Mouse (Mus musculus): Measurements from ENCODE around the gene Rnf187. TPM values are rescaled to one million over a fixed set of nuclear protein-coding genes. Genes with fewer than 3 reads are reported as not detected.

Rnf187 gene
- polyA plus RNA-seq, 1 experiment from 2014 or later: 601 TPM

GRCm38 (mm10) chr11:58978027-58978705 lies 39.5 kb upstream of the Rnf187 start, which contains the start of gene Trim11:
TSS of gene Trim11 (plus strand) at chr11:58978093.
- Histone ChIP-seq H3K27me3 (no peaks in the 10 kb centered on the region), H3K9ac (peak within 1 kb of the TSS; percentile 96), H3K4me1 (replicated peaks) (peaks cover 68% of the 10 kb centered on the region), H3K4me3 (peak within 1 kb of the TSS; percentile 99), H3K36me3 (peaks cover 24% of the 10 kb centered on the region), H3K9me3 (no peaks in the 10 kb centered on the region), H3K27ac (replicated peaks) (peak within 1 kb of the TSS; percentile 64), H3K4me2 (peak within 1 kb of the TSS; percentile 100)
- WGBS: under 1% methylated on average over 64 of the region's 64 CpGs
- peak; percentile 90 for ATAC-seq (ENCODE audit: low read depth)

DNA sequence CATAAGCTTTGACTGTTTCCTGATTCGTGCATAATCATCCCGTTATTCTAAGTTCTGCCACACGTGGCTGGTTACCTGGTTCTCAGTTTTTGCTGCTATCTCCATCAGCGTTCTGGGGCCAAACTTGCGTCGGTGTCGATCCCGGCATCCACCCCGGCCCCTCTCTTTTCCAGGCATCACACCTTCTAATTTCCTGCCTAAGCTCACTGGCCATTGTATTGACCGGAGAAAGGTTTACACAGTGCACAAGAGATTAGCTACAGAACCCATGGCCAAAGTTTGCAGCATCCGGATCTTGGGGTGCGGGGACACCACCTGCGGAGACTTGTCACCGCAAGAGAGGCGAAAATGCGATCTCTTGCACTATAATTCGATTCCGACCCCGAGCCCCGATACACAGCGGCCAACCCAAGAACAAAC lies 38.9 kb upstream of the Rnf187 start:
- peak overlapping the region; percentile 99 for H3K4me3 ChIP-seq
- H3K4me2 ChIP-seq: peak overlapping the region; percentile 100
- H3K9ac ChIP-seq: peak overlapping the region; percentile 96
- peaks cover 19% of the 10 kb centered on the region for H3K36me3 ChIP-seq
- H3K27ac ChIP-seq (replicated peaks): peak overlapping the region; percentile 64
- no peaks in the 10 kb centered on the region for H3K9me3 ChIP-seq
- peaks cover 68% of the 10 kb centered on the region for H3K4me1 ChIP-seq (replicated peaks)
- peak; percentile 18; the same call in 1 of the 2 replicates for ATAC-seq (ENCODE audit: low read depth)
- under 1% methylated on average over 21 of the region's 21 CpGs for whole genome bisulfite sequencing
- no peaks in the 10 kb centered on the region for H3K27me3 ChIP-seq

DNA sequence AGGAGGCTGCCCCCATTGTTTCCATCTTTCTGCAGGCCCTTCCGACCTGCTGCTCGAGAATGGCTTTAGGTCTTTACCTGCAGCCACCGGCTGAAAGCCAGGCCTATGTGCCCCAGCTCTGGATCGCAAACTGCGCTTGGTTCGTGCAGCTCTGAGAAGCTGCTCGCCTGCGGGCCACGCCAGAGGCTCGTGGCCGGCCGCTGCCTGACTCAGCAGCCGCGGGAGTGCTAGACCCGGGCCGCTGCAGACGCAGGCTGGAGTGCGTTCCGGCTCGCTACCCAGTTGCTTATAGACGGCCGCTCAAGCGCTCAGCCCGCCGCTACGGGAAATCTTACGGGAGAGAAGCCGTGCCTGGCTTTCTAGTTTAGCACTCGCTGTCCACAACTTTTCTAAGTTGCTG lies 38.4 kb upstream of the Rnf187 start:
- no peaks in the 10 kb centered on the region for H3K9me3 ChIP-seq
- H3K9ac ChIP-seq: peak overlapping the region; percentile 96
- 0 out of 2 replicates have a peak, but pooled peaks have one; percentile 7 for ATAC-seq (ENCODE audit: low read depth)
- peaks cover 67% of the 10 kb centered on the region for H3K4me1 ChIP-seq (replicated peaks)
- H3K27me3 ChIP-seq: no peaks in the 10 kb centered on the region
- WGBS: under 1% methylated on average over 29 of the region's 29 CpGs
- peaks cover 16% of the 10 kb centered on the region for H3K36me3 ChIP-seq
- peak overlapping the region; percentile 99 for H3K4me3 ChIP-seq
- peak overlapping the region; percentile 64 for H3K27ac ChIP-seq (replicated peaks)
- peak overlapping the region; percentile 100 for H3K4me2 ChIP-seq

- Histone ChIP-seq H3K36me3 (peaks cover 22% of the 10 kb centered on the region), H3K9ac (no peak overlapping the region), H3K9me3 (no peaks in the 10 kb centered on the region), H3K4me1 (replicated peaks) (peaks cover 40% of the 10 kb centered on the region), H3K27ac (replicated peaks) (no peak overlapping the region), H3K4me3 (no peak overlapping the region), H3K27me3 (no peaks in the 10 kb centered on the region), H3K4me2 (no peak overlapping the region)
- 87% methylated on average over 3 of the region's 3 CpGs for WGBS
- no peak for ATAC-seq (ENCODE audit: low read depth)
These were observed 35.7 kb upstream of the Rnf187 start for GRCm38 (mm10) chr11:58974414-58974813.

DNA sequence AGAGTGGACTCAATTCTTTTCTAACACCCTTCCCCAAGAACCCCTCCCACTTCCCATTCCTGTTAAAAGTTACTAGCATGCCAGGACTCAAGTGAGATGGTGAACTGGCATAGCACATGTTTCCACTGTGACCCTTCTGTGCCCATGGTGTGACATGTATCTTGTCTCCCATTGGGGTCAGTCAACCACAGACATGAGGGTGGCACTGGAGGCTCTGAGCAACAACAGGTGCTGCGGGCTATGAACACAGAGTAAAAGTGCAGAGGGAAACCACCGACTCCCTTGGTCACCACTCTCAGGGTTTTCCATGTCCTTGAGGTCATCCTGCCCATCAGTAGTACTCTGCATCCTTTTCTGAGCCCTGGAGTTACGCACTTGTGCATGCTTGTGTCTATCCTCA lies 33.1 kb upstream of the Rnf187 start:
- Histone ChIP-seq H3K4me3 (no peak overlapping the region), H3K9me3 (no peaks in the 10 kb centered on the region), H3K4me1 (replicated peaks) (peaks cover 25% of the 10 kb centered on the region), H3K27me3 (no peaks in the 10 kb centered on the region), H3K27ac (replicated peaks) (no peak overlapping the region), H3K4me2 (no peak overlapping the region), H3K9ac (no peak overlapping the region), H3K36me3 (peaks cover 31% of the 10 kb centered on the region)
- 95% methylated on average over 3 of the region's 3 CpGs for WGBS
- ATAC-seq (ENCODE audit: low read depth): no peak

DNA sequence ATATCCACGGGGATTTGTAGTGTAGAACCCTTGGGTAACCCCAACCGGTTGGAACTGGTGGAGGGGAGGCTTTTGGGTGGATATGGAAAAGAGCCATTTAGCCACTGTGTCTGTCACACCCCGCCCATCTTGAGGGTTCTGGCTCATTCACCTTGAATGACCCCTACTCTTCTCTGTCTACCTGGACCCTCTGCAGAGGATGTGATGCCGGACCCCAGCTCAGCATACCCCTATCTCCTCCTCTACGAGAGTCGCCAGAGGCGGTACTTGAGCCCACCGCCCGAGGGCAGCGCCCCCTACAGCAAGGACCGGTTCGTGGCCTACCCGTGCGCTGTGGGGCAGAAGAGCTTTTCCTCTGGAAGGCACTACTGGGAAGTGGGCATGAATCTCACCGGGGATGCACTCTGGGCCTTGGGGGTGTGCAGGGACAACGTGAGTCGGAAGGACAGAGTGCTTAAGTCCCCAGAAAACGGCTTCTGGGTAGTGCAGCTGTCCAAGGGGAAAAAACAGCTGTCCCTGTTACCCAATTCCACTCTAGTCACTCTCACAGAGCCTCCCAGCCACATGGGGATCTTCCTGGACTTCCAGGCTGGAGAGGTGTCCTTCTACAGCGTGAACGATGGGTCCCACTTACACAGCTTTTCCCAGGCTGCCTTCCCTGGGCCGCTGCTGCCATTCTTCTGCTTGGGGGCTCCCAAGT lies 32.3 kb upstream of the Rnf187 start:
- Histone ChIP-seq H3K4me1 (replicated peaks) (peaks cover 22% of the 10 kb centered on the region), H3K9me3 (no peaks in the 10 kb centered on the region), H3K4me2 (no peak overlapping the region), H3K27me3 (no peaks in the 10 kb centered on the region), H3K4me3 (no peak overlapping the region), H3K27ac (replicated peaks) (no peak overlapping the region), H3K36me3 (peaks cover 31% of the 10 kb centered on the region), H3K9ac (no peak overlapping the region)
- WGBS: 89% methylated on average over 21 of the region's 21 CpGs
- ATAC-seq (ENCODE audit: low read depth): no peak

- peaks cover 18% of the 10 kb centered on the region for H3K4me1 ChIP-seq (replicated peaks)
- no peak for ATAC-seq (ENCODE audit: low read depth)
- no peaks in the 10 kb centered on the region for H3K27me3 ChIP-seq
- H3K9me3 ChIP-seq: no peaks in the 10 kb centered on the region
- H3K4me3 ChIP-seq: no peak overlapping the region
- H3K27ac ChIP-seq (replicated peaks): no peak overlapping the region
- H3K4me2 ChIP-seq: no peak overlapping the region
- H3K36me3 ChIP-seq: peaks cover 29% of the 10 kb centered on the region
- H3K9ac ChIP-seq: no peak overlapping the region
- 80% methylated on average over 6 of the region's 6 CpGs for WGBS
These were observed 30.9 kb upstream of the Rnf187 start for GRCm38 (mm10) chr11:58969659-58970058.

DNA sequence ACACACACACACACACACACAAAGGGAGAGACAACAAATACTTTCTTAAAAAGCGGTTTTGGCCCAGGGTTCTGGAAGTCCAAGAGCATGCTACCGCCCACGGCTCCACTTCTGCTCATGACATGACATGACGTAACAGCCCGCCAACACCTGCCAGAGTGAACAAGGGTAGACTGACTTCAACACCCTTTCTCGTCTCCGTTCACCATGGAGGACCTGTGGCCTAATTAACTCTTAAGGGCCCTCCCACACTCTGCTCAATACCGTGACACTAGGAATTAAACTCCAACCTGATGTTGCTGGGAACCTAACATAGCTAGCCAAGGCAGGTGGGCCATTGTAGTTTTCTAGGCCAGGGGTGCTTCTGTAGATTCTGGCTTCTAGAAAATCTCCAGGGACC lies 30.3 kb upstream of the Rnf187 start:
- Histone ChIP-seq H3K36me3 (peaks cover 26% of the 10 kb centered on the region), H3K27me3 (no peaks in the 10 kb centered on the region), H3K4me2 (no peak overlapping the region), H3K9me3 (no peaks in the 10 kb centered on the region), H3K4me3 (no peak overlapping the region), H3K27ac (replicated peaks) (no peak overlapping the region), H3K9ac (no peak overlapping the region), H3K4me1 (replicated peaks) (peaks cover 13% of the 10 kb centered on the region)
- ATAC-seq (ENCODE audit: low read depth): no peak
- 88% methylated on average over 8 of the region's 8 CpGs for WGBS

DNA sequence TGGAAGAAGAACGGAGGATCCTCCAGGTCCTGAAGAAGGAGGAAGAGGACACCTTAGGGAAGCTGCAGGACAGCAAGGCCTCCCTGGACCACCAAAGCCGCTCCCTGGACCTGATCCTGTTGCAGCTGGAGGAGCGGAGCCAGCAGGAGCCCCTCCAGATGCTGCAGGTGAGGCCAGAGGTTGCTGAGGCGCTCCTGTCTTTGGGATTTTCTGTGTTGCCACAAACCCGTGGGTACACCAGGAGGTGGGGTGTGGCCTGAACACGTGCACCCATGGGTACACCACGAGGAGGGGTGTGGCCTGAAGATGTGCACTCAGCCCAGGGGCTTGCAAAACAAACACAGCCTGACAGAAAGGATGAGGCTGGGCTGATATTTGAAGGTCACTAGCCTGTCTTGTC lies 29.8 kb upstream of the Rnf187 start:
- WGBS: 86% methylated on average over 7 of the region's 7 CpGs
- no peaks in the 10 kb centered on the region for H3K9me3 ChIP-seq
- no peak overlapping the region for H3K9ac ChIP-seq
- H3K4me1 ChIP-seq (replicated peaks): peaks cover 8% of the 10 kb centered on the region
- H3K27me3 ChIP-seq: no peaks in the 10 kb centered on the region
- ATAC-seq (ENCODE audit: low read depth): no peak
- H3K4me2 ChIP-seq: no peak overlapping the region
- H3K27ac ChIP-seq (replicated peaks): no peak overlapping the region
- H3K4me3 ChIP-seq: no peak overlapping the region
- H3K36me3 ChIP-seq: peaks cover 26% of the 10 kb centered on the region

DNA sequence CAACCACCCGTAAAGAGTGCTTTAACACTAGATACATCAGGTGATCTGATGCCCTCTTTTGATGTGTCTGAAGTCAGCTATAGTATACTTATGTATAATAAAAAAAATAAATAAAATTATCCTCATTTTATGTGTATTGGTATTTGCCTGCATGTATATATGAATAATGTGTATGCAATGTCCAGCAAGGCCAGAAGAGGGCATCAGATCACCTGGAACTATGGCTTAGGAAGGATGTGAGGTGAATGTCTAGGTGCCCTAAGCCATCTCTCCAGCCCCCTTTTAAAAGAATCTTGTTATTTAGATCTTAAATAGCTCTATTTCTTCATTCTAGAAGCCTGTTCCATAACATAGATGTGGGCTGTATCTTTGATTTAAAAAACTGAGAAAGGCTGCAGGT lies 28.6 kb upstream of the Rnf187 start:
- Histone ChIP-seq H3K27ac (replicated peaks) (no peak overlapping the region), H3K4me1 (replicated peaks) (peaks cover 8% of the 10 kb centered on the region), H3K27me3 (peaks cover 7% of the 10 kb centered on the region; the same call in 1 of the 2 replicates), H3K4me2 (no peak overlapping the region), H3K9me3 (no peaks in the 10 kb centered on the region), H3K36me3 (peaks cover 25% of the 10 kb centered on the region), H3K9ac (no peak overlapping the region), H3K4me3 (no peak overlapping the region)
- WGBS: 94% methylated on average over 1 of the region's 1 CpGs
- ATAC-seq (ENCODE audit: low read depth): no peak

GRCm38 (mm10) chr11:58965001-58965760 lies 26.5 kb upstream of the Rnf187 start:
- 49% methylated on average over 12 of the region's 12 CpGs for WGBS
- H3K9ac ChIP-seq: peak overlapping the region; percentile 32; the same call in 1 of the 2 replicates
- no peak overlapping the region for H3K4me2 ChIP-seq
- H3K36me3 ChIP-seq: peaks cover 13% of the 10 kb centered on the region
- peaks cover 8% of the 10 kb centered on the region for H3K4me1 ChIP-seq (replicated peaks)
- H3K27me3 ChIP-seq: peaks cover 16% of the 10 kb centered on the region
- H3K4me3 ChIP-seq: no peak overlapping the region
- no peak overlapping the region for H3K27ac ChIP-seq (replicated peaks)
- no peak for ATAC-seq (ENCODE audit: low read depth)
- no peaks in the 10 kb centered on the region for H3K9me3 ChIP-seq

DNA sequence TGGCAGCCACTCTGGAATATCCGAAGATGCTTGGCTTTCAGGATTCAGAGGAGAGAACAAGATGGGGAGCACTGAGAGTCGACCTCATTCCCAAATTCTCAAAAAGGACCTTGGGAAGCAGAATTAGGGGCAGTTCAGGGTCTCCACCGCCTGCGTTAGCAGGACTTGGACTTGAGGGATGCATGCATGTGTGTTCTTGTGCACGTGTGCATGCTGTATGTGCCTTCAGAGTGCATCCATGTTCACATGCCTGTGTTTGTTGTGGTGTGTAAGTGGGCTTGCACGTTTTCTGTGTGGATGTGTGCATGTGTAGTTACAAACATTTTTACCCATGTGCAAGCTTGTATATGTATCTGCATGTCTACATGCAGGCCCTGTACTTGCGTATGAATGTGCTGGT lies 25.5 kb upstream of the Rnf187 start:
- H3K4me2 ChIP-seq: no peak overlapping the region
- WGBS: 83% methylated on average over 7 of the region's 7 CpGs

More for the DNA sequence above, 25.5 kb upstream of the Rnf187 start:
- H3K9me3 ChIP-seq: no peaks in the 10 kb centered on the region
- H3K4me3 ChIP-seq: no peak overlapping the region
- ATAC-seq (ENCODE audit: low read depth): no peak
- no peak overlapping the region for H3K27ac ChIP-seq (replicated peaks)
- peaks cover 16% of the 10 kb centered on the region for H3K27me3 ChIP-seq
- H3K4me1 ChIP-seq (replicated peaks): peaks cover 14% of the 10 kb centered on the region
- peaks cover 9% of the 10 kb centered on the region; the same call in 1 of the 2 replicates for H3K36me3 ChIP-seq
- no peak overlapping the region for H3K9ac ChIP-seq
